Comparison of ENCODE assay signal across 23 mouse cellular contexts in the genomic region with DNA sequence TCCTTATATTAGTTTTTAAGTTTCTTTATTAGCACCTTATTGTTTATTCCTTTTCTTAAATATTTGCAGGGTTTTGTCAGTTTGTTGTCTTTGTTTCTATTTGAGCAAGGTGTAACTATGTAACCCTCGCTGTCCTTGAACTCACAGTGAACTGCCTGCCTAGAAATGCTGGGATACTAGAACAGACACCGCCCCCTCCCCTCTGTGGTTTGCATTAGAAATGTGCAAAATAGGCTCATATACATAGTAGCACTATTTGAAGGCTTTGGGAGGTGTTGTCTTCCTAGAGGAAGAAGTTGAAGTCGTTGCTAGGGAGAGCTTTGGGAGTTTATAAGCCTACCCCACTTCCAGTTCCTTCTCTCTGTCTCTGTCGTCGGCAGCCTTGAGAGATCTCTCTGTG.
"Had no signal": no experiment of that assay in that cellular context is flagged by ENCODE, and none has a peak within 500 bp of the region (broad histone marks: within the 10 kb centered on the region; RNA-seq: fewer than 3 reads in every experiment).

No protein-coding gene starts in this region.

- H3K4me1 ChIP-seq: kidney, embryonic 15.5 days; limb, embryonic 12.5 days; limb, embryonic 15.5 days; midbrain, embryonic 12.5 days; midbrain, embryonic 15.5 days; neural tube, embryonic 12.5 days; neural tube, embryonic 15.5 days had no signal

- H3K9me3 ChIP-seq: kidney, embryonic 15.5 days; limb, embryonic 12.5 days; limb, embryonic 15.5 days; liver, embryonic 15.5 days; lung, embryonic 15.5 days; midbrain, embryonic 12.5 days; midbrain, embryonic 15.5 days; neural tube, embryonic 12.5 days; neural tube, embryonic 15.5 days had no signal

- H3K27me3 ChIP-seq: kidney, embryonic 15.5 days; limb, embryonic 15.5 days; liver, embryonic 15.5 days; lung, embryonic 15.5 days; midbrain, embryonic 12.5 days; midbrain, embryonic 15.5 days; neural tube, embryonic 12.5 days; neural tube, embryonic 15.5 days had no signal

- DNase-seq: kidney, adult 11 months; kidney, adult 8-10 months; kidney, postnatal 10 days; kidney, postnatal 36 days; left cerebral cortex, postnatal 4 days; lung, adult 18-20 months; lung, postnatal 10 days; lung, postnatal 36 days; right cerebral cortex, adult 18-20 months; right cerebral cortex, postnatal 14 days; right cerebral cortex, postnatal 4 days; thymus, adult 18-20 months; thymus, postnatal 36 days had no signal

- ATAC-seq: midbrain, embryonic 15.5 days had no signal

- H3K4me3 ChIP-seq: kidney, embryonic 15.5 days; limb, embryonic 12.5 days; limb, embryonic 15.5 days; liver, embryonic 15.5 days; lung, embryonic 15.5 days; midbrain, embryonic 12.5 days; midbrain, embryonic 15.5 days; neural tube, embryonic 12.5 days; neural tube, embryonic 15.5 days had no signal

- H3K27ac ChIP-seq: kidney, embryonic 15.5 days; limb, embryonic 12.5 days; limb, embryonic 15.5 days; liver, embryonic 15.5 days; lung, embryonic 15.5 days; midbrain, embryonic 12.5 days; midbrain, embryonic 15.5 days; neural tube, embryonic 12.5 days; neural tube, embryonic 15.5 days; stomach, postnatal 0 days had no signal

- H3K36me3 ChIP-seq: kidney, embryonic 15.5 days; limb, embryonic 12.5 days; limb, embryonic 15.5 days; liver, embryonic 15.5 days; lung, embryonic 15.5 days; midbrain, embryonic 12.5 days; midbrain, embryonic 15.5 days; neural tube, embryonic 12.5 days; neural tube, embryonic 15.5 days had no signal
